Mouse (Mus musculus) embryonic fibroblast, embryonic 13.5 days (primary cell): Measurements from ENCODE around the gene Hipk4.

Source experiments
- CTCF ChIP-seq: IDR thresholded peaks from 2 replicates; pipeline ENCODE4 v1.5.1; 2011; ENCODE audit warnings: mild to moderate bottlenecking, control low read depth, low read length, moderate library complexity, borderline replicate concordance; ENCODE audit not compliant: insufficient read depth
- POLR2A ChIP-seq: IDR thresholded peaks from 2 replicates; pipeline ENCODE4 v1.6.1; 2011; ENCODE audit warnings: low read depth, mild to moderate bottlenecking, control low read depth, low read length, moderate library complexity

DNA sequence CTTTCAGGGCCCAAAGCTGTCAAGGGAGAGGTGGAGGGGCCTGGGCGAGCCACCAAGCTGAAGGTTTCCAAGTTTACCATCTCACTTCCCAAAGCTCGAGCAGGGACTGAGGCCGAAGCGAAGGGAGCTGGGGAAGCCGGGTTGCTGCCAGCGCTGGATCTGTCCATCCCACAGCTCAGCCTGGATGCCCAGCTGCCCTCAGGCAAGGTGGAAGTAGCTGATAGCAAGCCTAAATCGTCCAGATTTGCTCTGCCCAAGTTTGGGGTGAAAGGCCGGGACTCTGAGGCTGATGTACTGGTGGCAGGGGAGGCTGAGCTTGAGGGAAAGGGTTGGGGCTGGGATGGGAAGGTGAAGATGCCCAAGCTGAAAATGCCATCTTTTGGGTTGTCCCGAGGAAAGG lies 4.8 kb upstream of the Hipk4 start:
- TF ChIP-seq CTCF (no peak), POLR2A (no peak)
